Mouse (Mus musculus): ENCODE measurements around the gene Rab44.
"Not testable (repeated sequence)": the region's sequence is repeated elsewhere in the genome, so short reads cannot be mapped to it uniquely, and the experiment has no call there.

Rab44 gene

GRCm38 (mm10) chr17:29091348-29091944, 22.5 kb upstream of the Rab44 start:
- no peak for DNase-seq (ENCODE audit: low spot score)

- no peak for DNase-seq (ENCODE audit: low spot score)
Observed at GRCm38 (mm10) chr17:29092497-29092896, 21.4 kb upstream of the Rab44 start.

GRCm38 (mm10) chr17:29093110-29093952, 20.6 kb upstream of the Rab44 start:
- peak; percentile 88 for DNase-seq (ENCODE audit: low spot score)

- DNase-seq (ENCODE audit: low spot score): no peak
Observed at GRCm38 (mm10) chr17:29093961-29094309, 20.0 kb upstream of the Rab44 start.

GRCm38 (mm10) chr17:29094310-29095181, 19.4 kb upstream of the Rab44 start:
- DNase-seq (ENCODE audit: low spot score): peak; percentile 42

GRCm38 (mm10) chr17:29095201-29095733, 18.7 kb upstream of the Rab44 start:
- DNase-seq (ENCODE audit: low spot score): peak; percentile 90

- DNase-seq (ENCODE audit: low spot score): no peak
Observed at GRCm38 (mm10) chr17:29096245-29096644, 17.7 kb upstream of the Rab44 start.

GRCm38 (mm10) chr17:29096851-29097561, 16.9 kb upstream of the Rab44 start:
- DNase-seq (ENCODE audit: low spot score): no peak

- DNase-seq (ENCODE audit: low spot score): no peak
Observed at GRCm38 (mm10) chr17:29098291-29098690, 15.7 kb upstream of the Rab44 start.

- DNase-seq (ENCODE audit: low spot score): no peak
Observed at GRCm38 (mm10) chr17:29099076-29099475, 14.9 kb upstream of the Rab44 start.

- DNase-seq (ENCODE audit: low spot score): no peak
Observed at GRCm38 (mm10) chr17:29100627-29101026, 13.3 kb upstream of the Rab44 start.

- not testable (repeated sequence) for DNase-seq (ENCODE audit: low spot score)
Observed at GRCm38 (mm10) chr17:29110356-29110755, 3.6 kb upstream of the Rab44 start.

GRCm38 (mm10) chr17:29111332-29111731, 2.6 kb upstream of the Rab44 start:
- no peak for DNase-seq (ENCODE audit: low spot score)

- no peak for DNase-seq (ENCODE audit: low spot score)
Observed at GRCm38 (mm10) chr17:29116023-29116422, 2.1 kb downstream of the Rab44 start.

GRCm38 (mm10) chr17:29117006-29117648, 3.2 kb downstream of the Rab44 start:
- DNase-seq (ENCODE audit: low spot score): no peak

- no peak for DNase-seq (ENCODE audit: low spot score)
Observed at GRCm38 (mm10) chr17:29118057-29118456, 4.1 kb downstream of the Rab44 start.

- DNase-seq (ENCODE audit: low spot score): no peak
Observed at GRCm38 (mm10) chr17:29120666-29121065, 6.7 kb downstream of the Rab44 start.

- no peak for DNase-seq (ENCODE audit: low spot score)
Observed at GRCm38 (mm10) chr17:29122817-29123216, 8.9 kb downstream of the Rab44 start.

GRCm38 (mm10) chr17:29123578-29124174, 9.7 kb downstream of the Rab44 start:
- no peak for DNase-seq (ENCODE audit: low spot score)

- DNase-seq (ENCODE audit: low spot score): no peak
Observed at GRCm38 (mm10) chr17:29126561-29126960, 12.6 kb downstream of the Rab44 start.

- no peak for DNase-seq (ENCODE audit: low spot score)
Observed at GRCm38 (mm10) chr17:29129341-29129740, 15.4 kb downstream of the Rab44 start.
